Mouse (Mus musculus): ENCODE results near the gene B4galnt1.
"Not testable (repeated sequence)": the region's sequence is repeated elsewhere in the genome, so short reads cannot be mapped to it uniquely, and the experiment has no call there.

DNA sequence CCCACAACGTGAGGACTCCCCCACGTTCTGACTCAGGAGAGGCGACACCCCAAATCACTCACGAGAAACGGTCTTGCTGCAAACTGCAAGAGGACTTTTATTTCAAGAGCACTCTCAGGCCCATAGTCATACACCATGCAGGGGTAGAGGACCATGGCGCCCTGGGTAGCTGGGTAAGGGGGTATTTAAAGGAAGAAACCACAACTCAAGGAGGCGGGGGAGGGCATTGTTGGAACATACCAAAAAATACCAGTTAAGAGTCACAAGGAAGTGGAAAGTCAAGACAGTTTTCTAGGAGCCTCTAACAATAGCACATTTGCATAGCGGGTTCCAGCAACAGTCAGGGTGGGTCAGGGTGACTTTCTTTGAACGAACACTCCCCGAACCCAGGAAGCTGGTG lies 12.5 kb upstream of the B4galnt1 start:
- not testable (repeated sequence) for TF ChIP-seq EP300 (optimal IDR thresholded peaks at IDR 0.05); CTCF (IDR thresholded peaks at IDR 0.05; ENCODE audit: low read depth)

Measured in stomach, postnatal 0 days (tissue).